Mouse (Mus musculus) embryonic facial prominence, embryonic 13.5 days (tissue): ENCODE results near the gene Nqo1. TPM values are rescaled to one million over a fixed set of nuclear protein-coding genes. Genes with fewer than 3 reads are reported as not detected.

Experiments used
- ATAC-seq: fragments of 200-750 bp; cut with Nextera tagmentation; 2 replicates; pipeline ENCODE4 v1.8.0; 2017; ENCODE audit warnings: low read depth; ENCODE audit not compliant: insufficient number of reproducible peaks, insufficient read depth, low FRiP score, low TSS enrichment
- H3K27ac ChIP-seq: fragments of 300-500 bp; sonication (generic); 2 replicates; pipeline ENCODE4 v1.5.1; 2015; ENCODE audit warnings: moderate library complexity, mild to moderate bottlenecking, inconsistent platforms
- H3K27me3 ChIP-seq: fragments of 300-500 bp; sonication (generic); 2 replicates; pipeline ENCODE4 v1.6.1; 2015; ENCODE audit warnings: mild to moderate bottlenecking, inconsistent platforms
- H3K36me3 ChIP-seq: fragments of 300-500 bp; sonication (generic); 2 replicates; pipeline ENCODE4 v1.6.1; 2015; ENCODE audit warnings: mild to moderate bottlenecking, inconsistent platforms
- H3K4me1 ChIP-seq: fragments of 300-500 bp; sonication (generic); 2 replicates; pipeline ENCODE4 v1.6.1; 2015; ENCODE audit warnings: inconsistent platforms
- H3K4me2 ChIP-seq: fragments of 300-500 bp; sonication (generic); 2 replicates; pipeline ENCODE4 v1.6.1; 2015; ENCODE audit warnings: moderate library complexity, mild to moderate bottlenecking, inconsistent platforms
- H3K4me3 ChIP-seq: fragments of 300-500 bp; sonication (generic); 2 replicates; pipeline ENCODE4 v1.5.1; 2015; ENCODE audit warnings: mild to moderate bottlenecking, inconsistent platforms
- H3K9ac ChIP-seq: fragments of 300-500 bp; sonication (generic); 2 replicates; pipeline ENCODE4 v1.6.1; 2015; ENCODE audit warnings: mild to moderate bottlenecking, inconsistent platforms
- H3K9me3 ChIP-seq: fragments of 300-500 bp; sonication (generic); 2 replicates; pipeline ENCODE4 v1.6.1; 2016; ENCODE audit warnings: inconsistent platforms
- WGBS: fragments of 180-500 bp; shearing (Covaris S2); methylation state at CpG from one replicate; pipeline ENCODE4 v1.1.7; 2015; ENCODE audit warnings: mixed read lengths; 5-methylcytosine and 5-hydroxymethylcytosine counted together
- polyA plus RNA-seq: library from polyadenylated mRNA; unstranded; fragments of >200 nt; fragmentation: Nextera tagmentation; extraction: Ambion mirVana; gene quantifications from 2 replicates; pipeline ENCODE4 v1.2.1, GENCODE M21; 2015

Nqo1 gene
- polyA plus RNA-seq, 1 experiment from 2014 or later: 21.8 TPM

DNA sequence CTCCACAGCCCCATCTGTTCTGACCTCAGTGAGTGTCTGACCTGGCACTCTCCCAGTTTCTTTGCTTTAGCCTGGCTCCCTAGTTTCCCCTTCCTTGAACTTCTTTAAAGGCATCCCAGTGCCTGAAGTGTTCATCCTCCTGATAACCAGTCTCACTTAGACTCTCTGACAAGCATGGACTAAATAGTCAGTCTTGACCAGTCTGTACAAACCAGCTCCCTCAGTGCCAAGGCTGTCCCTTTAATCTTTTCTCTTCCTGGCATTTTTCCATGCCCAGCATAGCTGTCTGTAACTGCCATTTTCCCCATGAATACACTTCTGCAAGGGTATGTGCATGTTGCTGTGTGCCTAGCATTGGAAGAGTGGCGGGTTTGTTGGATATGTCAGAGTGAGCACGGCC, 17.9 kb downstream of the Nqo1 start:
- no peaks in the 10 kb centered on the region for H3K9me3 ChIP-seq
- ATAC-seq: no peak
- H3K4me3 ChIP-seq: no peak overlapping the region
- no peak overlapping the region for H3K9ac ChIP-seq
- no peak overlapping the region for H3K4me2 ChIP-seq
- WGBS: 88% methylated on average over 2 of the region's 2 CpGs
- peaks cover 24% of the 10 kb centered on the region for H3K4me1 ChIP-seq
- peaks cover 10% of the 10 kb centered on the region for H3K36me3 ChIP-seq
- no peak overlapping the region for H3K27ac ChIP-seq
- no peaks in the 10 kb centered on the region for H3K27me3 ChIP-seq

- no peak overlapping the region for H3K4me3 ChIP-seq
- ATAC-seq: no peak
Observed at GRCm38 (mm10) chr8:107384651-107385050, 18.4 kb downstream of the Nqo1 start.

GRCm38 (mm10) chr8:107382898-107383297, 20.1 kb downstream of the Nqo1 start:
- H3K4me3 ChIP-seq: no peak overlapping the region
- H3K4me2 ChIP-seq: no peak overlapping the region
- H3K9ac ChIP-seq: no peak overlapping the region
- H3K4me1 ChIP-seq: peaks cover 4% of the 10 kb centered on the region
- peaks cover 25% of the 10 kb centered on the region for H3K36me3 ChIP-seq
- no peaks in the 10 kb centered on the region for H3K27me3 ChIP-seq
- ATAC-seq: no peak; the same call in 1 of the 2 replicates
- no peaks in the 10 kb centered on the region for H3K9me3 ChIP-seq
- WGBS: 69% methylated on average over 4 of the region's 4 CpGs
- no peak overlapping the region for H3K27ac ChIP-seq

More at GRCm38 (mm10) chr8:107384651-107385050, 18.4 kb downstream of the Nqo1 start:
- Histone ChIP-seq H3K9ac (no peak overlapping the region), H3K36me3 (peaks cover 13% of the 10 kb centered on the region), H3K4me2 (no peak overlapping the region), H3K27ac (no peak overlapping the region), H3K4me1 (peaks cover 20% of the 10 kb centered on the region), H3K9me3 (no peaks in the 10 kb centered on the region), H3K27me3 (no peaks in the 10 kb centered on the region)
- 44% methylated on average over 5 of the region's 5 CpGs for WGBS

- no peaks in the 10 kb centered on the region for H3K27me3 ChIP-seq
- no peak overlapping the region for H3K27ac ChIP-seq
- no peak overlapping the region for H3K4me3 ChIP-seq
- H3K4me1 ChIP-seq: peaks cover 3% of the 10 kb centered on the region
- no peak overlapping the region for H3K4me2 ChIP-seq
- no peaks in the 10 kb centered on the region for H3K9me3 ChIP-seq
- no peak for ATAC-seq
- H3K9ac ChIP-seq: no peak overlapping the region
- H3K36me3 ChIP-seq: peaks cover 27% of the 10 kb centered on the region
- 91% methylated on average over 4 of the region's 4 CpGs for WGBS
Observed at GRCm38 (mm10) chr8:107381666-107382065, 21.3 kb downstream of the Nqo1 start.

GRCm38 (mm10) chr8:107380734-107381133, 22.3 kb downstream of the Nqo1 start:
- Histone ChIP-seq H3K36me3 (peaks cover 29% of the 10 kb centered on the region), H3K4me3 (no peak overlapping the region), H3K27me3 (no peaks in the 10 kb centered on the region), H3K9ac (no peak overlapping the region), H3K4me1 (peaks cover 3% of the 10 kb centered on the region), H3K27ac (no peak overlapping the region), H3K9me3 (no peaks in the 10 kb centered on the region), H3K4me2 (no peak overlapping the region)
- no peak for ATAC-seq
- 89% methylated on average over 8 of the region's 8 CpGs for WGBS

GRCm38 (mm10) chr8:107377346-107377745, 25.7 kb downstream of the Nqo1 start:
- ATAC-seq: no peak
- Histone ChIP-seq H3K9me3 (no peaks in the 10 kb centered on the region), H3K4me3 (no peak overlapping the region), H3K36me3 (peaks cover 39% of the 10 kb centered on the region), H3K27ac (no peak overlapping the region), H3K27me3 (no peaks in the 10 kb centered on the region), H3K9ac (no peak overlapping the region), H3K4me1 (no peaks in the 10 kb centered on the region), H3K4me2 (no peak overlapping the region)
- 91% methylated on average over 3 of the region's 3 CpGs for WGBS

GRCm38 (mm10) chr8:107370311-107370710, 32.7 kb downstream of the Nqo1 start:
- Histone ChIP-seq H3K4me3 (no peak overlapping the region), H3K36me3 (peaks cover 72% of the 10 kb centered on the region), H3K9me3 (no peaks in the 10 kb centered on the region), H3K4me1 (no peaks in the 10 kb centered on the region), H3K27me3 (no peaks in the 10 kb centered on the region), H3K27ac (no peak overlapping the region), H3K9ac (no peak overlapping the region), H3K4me2 (no peak overlapping the region)
- ATAC-seq: no peak
- 85% methylated on average over 4 of the region's 4 CpGs for WGBS

Other genes with a start within 250 kb of the Nqo1 start
- gene Nfat5, start 109.7 kb downstream of the Nqo1 start, polyA plus RNA-seq: 23.5 and 28.8 TPM in 2 replicates
- gene Nob1, start 21.8 kb upstream of the Nqo1 start, polyA plus RNA-seq: 96.8 and 106 TPM in 2 replicates
- gene Wwp2, start 33.2 kb upstream of the Nqo1 start, polyA plus RNA-seq: 158 and 211 TPM in 2 replicates
- 325 and 349 TPM in 2 replicates for gene Psmd7, start 185.3 kb upstream of the Nqo1 start, polyA plus RNA-seq